Mouse (Mus musculus) E14TG2a.4 (cell line): Measurements from ENCODE around the gene Fam69a.

ENCODE experiments used
- CTCF ChIP-seq: conservative IDR thresholded peaks from 2 replicates; pipeline ENCODE4 v1.5.1; 2014; ENCODE audit warnings: low read length
- NANOG ChIP-seq: IDR thresholded peaks from 2 replicates; pipeline ENCODE4 v1.6.1; 2014; ENCODE audit warnings: borderline replicate concordance, low read length, mixed read lengths
- POU5F1 ChIP-seq: IDR thresholded peaks from 2 replicates; pipeline ENCODE4 v1.6.1; 2014; ENCODE audit warnings: low read length, borderline replicate concordance

DNA sequence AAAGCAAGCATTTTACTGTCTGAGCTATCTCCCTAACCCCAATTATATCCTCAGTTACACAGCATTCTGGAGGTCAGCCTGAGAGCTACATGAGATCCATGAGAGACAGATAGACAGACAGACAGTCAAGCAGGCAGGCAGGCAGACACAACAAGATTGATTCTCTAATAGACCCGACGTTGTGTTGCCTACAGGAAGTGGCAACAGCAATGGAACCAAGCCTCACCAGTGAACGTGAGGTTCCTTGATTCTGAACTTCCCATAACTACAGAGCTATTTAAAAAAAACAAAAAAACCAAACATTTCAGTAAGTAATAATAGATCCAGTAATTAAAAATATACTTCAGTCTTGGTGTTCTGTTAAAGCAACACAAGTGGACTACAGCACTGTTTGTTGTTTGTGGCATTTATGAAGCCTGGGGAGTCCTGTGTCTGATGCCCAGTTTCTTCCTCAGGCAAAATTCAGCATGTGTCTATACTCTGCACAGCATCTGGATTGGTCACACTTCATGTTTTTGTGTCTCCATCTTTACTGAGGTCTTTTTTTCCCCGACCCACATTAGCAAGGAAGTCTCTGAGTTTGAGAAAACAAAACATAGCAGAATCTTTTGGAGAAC, 19.9 kb downstream of the Fam69a start:
- TF ChIP-seq CTCF: no peak
- TF ChIP-seq POU5F1: no peak
- TF ChIP-seq NANOG: no peak
